Mouse (Mus musculus) neural tube, embryonic 15.5 days (tissue): ENCODE results near the gene Ankdd1a. TPM values are rescaled to one million over a fixed set of nuclear protein-coding genes. Genes with fewer than 3 reads are reported as not detected.

ENCODE experiments used
- ATAC-seq: fragments of 200-750 bp; cut with Nextera tagmentation; 2 replicates; pipeline ENCODE4 v1.8.0; 2017; ENCODE audit warnings: mild to moderate bottlenecking, moderate TSS enrichment, moderate library complexity; ENCODE audit not compliant: low FRiP score
- H3K27ac ChIP-seq: fragments of 300-500 bp; sonication (generic); replicated peaks from 2 replicates; pipeline ENCODE4 v1.5.1; 2015; ENCODE audit warnings: mild to moderate bottlenecking, inconsistent platforms
- H3K27me3 ChIP-seq: fragments of 300-500 bp; sonication (generic); replicated peaks from 2 replicates; pipeline ENCODE4 v1.6.1; 2015; ENCODE audit warnings: inconsistent platforms
- H3K36me3 ChIP-seq: fragments of 300-500 bp; sonication (generic); 2 replicates; pipeline ENCODE4 v1.6.1; 2015; ENCODE audit warnings: inconsistent platforms
- H3K4me1 ChIP-seq: fragments of 300-500 bp; sonication (generic); 2 replicates; pipeline ENCODE4 v1.6.1; 2015; ENCODE audit warnings: inconsistent platforms
- H3K4me2 ChIP-seq: fragments of 300-500 bp; sonication (generic); 2 replicates; pipeline ENCODE4 v1.6.1; 2015; ENCODE audit warnings: inconsistent platforms, mild to moderate bottlenecking, moderate library complexity
- H3K4me3 ChIP-seq: fragments of 300-500 bp; sonication (generic); replicated peaks from 2 replicates; pipeline ENCODE4 v1.5.1; 2015; ENCODE audit warnings: mild to moderate bottlenecking, inconsistent platforms
- H3K9ac ChIP-seq: fragments of 300-500 bp; sonication (generic); replicated peaks from 2 replicates; pipeline ENCODE4 v1.6.1; 2015; ENCODE audit warnings: mild to moderate bottlenecking, inconsistent platforms
- H3K9me3 ChIP-seq: fragments of 300-500 bp; sonication (generic); replicated peaks from 2 replicates; pipeline ENCODE4 v1.6.1; 2016; ENCODE audit warnings: inconsistent platforms
- WGBS: fragments of 180-500 bp; shearing (Covaris S2); methylation state at CpG from one replicate; pipeline ENCODE4 v1.1.7; 2015; ENCODE audit warnings: mixed read lengths; 5-methylcytosine and 5-hydroxymethylcytosine counted together
- polyA plus RNA-seq: library from polyadenylated mRNA; unstranded; fragments of >200 nt; fragmentation: Nextera tagmentation; extraction: Ambion mirVana; gene quantifications from 2 replicates; pipeline ENCODE4 v1.2.1, GENCODE M21; 2015

The Ankdd1a gene
- polyA plus RNA-seq, 1 experiment from 2014 or later, result 1.2 TPM

GRCm38 (mm10) chr9:65552711-65553110 is 32.7 kb upstream of the Ankdd1a start:
- 100% methylated on average over 2 of the region's 2 CpGs for WGBS
- no peak for ATAC-seq
- no peaks in the 10 kb centered on the region for H3K27me3 ChIP-seq
- no peaks in the 10 kb centered on the region for H3K9me3 ChIP-seq
- H3K4me1 ChIP-seq, result peaks cover 25% of the 10 kb centered on the region
- H3K4me3 ChIP-seq, result no peak overlapping the region
- 0 out of 2 replicates have a peak, but pooled peaks cover 4% of the 10 kb centered on the region for H3K36me3 ChIP-seq
- no peak overlapping the region for H3K9ac ChIP-seq
- H3K27ac ChIP-seq, result no peak overlapping the region
- no peak overlapping the region for H3K4me2 ChIP-seq

GRCm38 (mm10) chr9:65552141-65552540 is 32.1 kb upstream of the Ankdd1a start:
- Histone ChIP-seq H3K4me2 (no peak overlapping the region), H3K9me3 (no peaks in the 10 kb centered on the region), H3K36me3 (0 out of 2 replicates have a peak, but pooled peaks cover 4% of the 10 kb centered on the region), H3K27ac (no peak overlapping the region), H3K9ac (no peak overlapping the region), H3K4me3 (no peak overlapping the region), H3K27me3 (no peaks in the 10 kb centered on the region), H3K4me1 (peaks cover 26% of the 10 kb centered on the region)
- 90% methylated on average over 5 of the region's 5 CpGs for WGBS
- ATAC-seq, result no peak

- Histone ChIP-seq H3K4me2 (no peak overlapping the region), H3K36me3 (no peaks in the 10 kb centered on the region), H3K9me3 (no peaks in the 10 kb centered on the region), H3K4me1 (peaks cover 27% of the 10 kb centered on the region), H3K27ac (0 out of 2 replicates have a peak overlapping the region, but pooled peaks have one; percentile 37), H3K4me3 (no peak overlapping the region), H3K27me3 (no peaks in the 10 kb centered on the region), H3K9ac (no peak overlapping the region)
- 34% methylated on average over 5 of the region's 5 CpGs for WGBS
- ATAC-seq, result no peak
These were observed 31.0 kb upstream of the Ankdd1a start for GRCm38 (mm10) chr9:65551035-65551434.

- Histone ChIP-seq H3K9me3 (no peaks in the 10 kb centered on the region), H3K9ac (no peak overlapping the region), H3K36me3 (no peaks in the 10 kb centered on the region), H3K4me1 (peaks cover 31% of the 10 kb centered on the region), H3K4me3 (no peak overlapping the region), H3K4me2 (no peak overlapping the region), H3K27ac (0 out of 2 replicates have a peak overlapping the region, but pooled peaks have one; percentile 37), H3K27me3 (no peaks in the 10 kb centered on the region)
- 29% methylated on average over 7 of the region's 7 CpGs for WGBS
- ATAC-seq, result no peak
These were observed 30.3 kb upstream of the Ankdd1a start for GRCm38 (mm10) chr9:65550079-65550831.

- 88% methylated on average over 5 of the region's 5 CpGs for WGBS
- no peak overlapping the region for H3K4me2 ChIP-seq
- no peak overlapping the region for H3K4me3 ChIP-seq
- no peaks in the 10 kb centered on the region for H3K9me3 ChIP-seq
- H3K36me3 ChIP-seq, result no peaks in the 10 kb centered on the region
- peaks cover 26% of the 10 kb centered on the region for H3K4me1 ChIP-seq
- H3K27ac ChIP-seq, result no peak overlapping the region
- no peak overlapping the region for H3K9ac ChIP-seq
- no peak for ATAC-seq
- H3K27me3 ChIP-seq, result no peaks in the 10 kb centered on the region
These were observed 29.6 kb upstream of the Ankdd1a start for GRCm38 (mm10) chr9:65549643-65550042.

GRCm38 (mm10) chr9:65549139-65549538 is 29.1 kb upstream of the Ankdd1a start:
- Histone ChIP-seq H3K4me2 (no peak overlapping the region), H3K9ac (no peak overlapping the region), H3K27me3 (no peaks in the 10 kb centered on the region), H3K36me3 (no peaks in the 10 kb centered on the region), H3K9me3 (no peaks in the 10 kb centered on the region), H3K27ac (no peak overlapping the region), H3K4me3 (no peak overlapping the region), H3K4me1 (peaks cover 25% of the 10 kb centered on the region; the same call in 1 of the 2 replicates)
- ATAC-seq, result no peak
- WGBS, result 76% methylated on average over 3 of the region's 3 CpGs

GRCm38 (mm10) chr9:65548311-65548710 is 28.3 kb upstream of the Ankdd1a start:
- ATAC-seq, result no peak
- Histone ChIP-seq H3K4me1 (peaks cover 25% of the 10 kb centered on the region; the same call in 1 of the 2 replicates), H3K9me3 (no peaks in the 10 kb centered on the region), H3K36me3 (no peaks in the 10 kb centered on the region), H3K4me3 (no peak overlapping the region), H3K27ac (no peak overlapping the region), H3K27me3 (no peaks in the 10 kb centered on the region), H3K4me2 (no peak overlapping the region), H3K9ac (no peak overlapping the region)
- 32% methylated on average over 8 of the region's 8 CpGs for WGBS

GRCm38 (mm10) chr9:65547844-65548243 is 27.9 kb upstream of the Ankdd1a start:
- Histone ChIP-seq H3K27me3 (no peaks in the 10 kb centered on the region), H3K4me2 (no peak overlapping the region), H3K9ac (no peak overlapping the region), H3K36me3 (no peaks in the 10 kb centered on the region), H3K4me1 (peaks cover 25% of the 10 kb centered on the region; the same call in 1 of the 2 replicates), H3K9me3 (no peaks in the 10 kb centered on the region), H3K27ac (no peak overlapping the region), H3K4me3 (no peak overlapping the region)
- ATAC-seq, result no peak
- 48% methylated on average over 4 of the region's 4 CpGs for WGBS

- H3K4me2 ChIP-seq, result no peak overlapping the region
- no peak for ATAC-seq
- H3K27me3 ChIP-seq, result no peaks in the 10 kb centered on the region
- H3K4me3 ChIP-seq, result no peak overlapping the region
- no peak overlapping the region for H3K9ac ChIP-seq
- no peaks in the 10 kb centered on the region for H3K36me3 ChIP-seq
- H3K9me3 ChIP-seq, result no peaks in the 10 kb centered on the region
- H3K4me1 ChIP-seq, result peaks cover 25% of the 10 kb centered on the region; the same call in 1 of the 2 replicates
- 89% methylated on average over 5 of the region's 5 CpGs for WGBS
- no peak overlapping the region for H3K27ac ChIP-seq
These were observed 27.1 kb upstream of the Ankdd1a start for GRCm38 (mm10) chr9:65547111-65547510.

GRCm38 (mm10) chr9:65546413-65546695 is 26.4 kb upstream of the Ankdd1a start:
- 58% methylated on average over 4 of the region's 4 CpGs for WGBS

GRCm38 (mm10) chr9:65545635-65546412 is 25.8 kb upstream of the Ankdd1a start:
- no peaks in the 10 kb centered on the region for H3K27me3 ChIP-seq
- H3K4me3 ChIP-seq, result no peak overlapping the region
- H3K36me3 ChIP-seq, result no peaks in the 10 kb centered on the region
- no peak overlapping the region for H3K27ac ChIP-seq
- no peak overlapping the region for H3K9ac ChIP-seq
- 72% methylated on average over 10 of the region's 10 CpGs for WGBS
- H3K4me2 ChIP-seq, result no peak overlapping the region
- ATAC-seq, result no peak
- H3K9me3 ChIP-seq, result no peaks in the 10 kb centered on the region
- peaks cover 21% of the 10 kb centered on the region; the same call in 1 of the 2 replicates for H3K4me1 ChIP-seq

More at GRCm38 (mm10) chr9:65546413-65546695, 26.4 kb upstream of the Ankdd1a start:
- ATAC-seq, result no peak
- Histone ChIP-seq H3K27me3 (no peaks in the 10 kb centered on the region), H3K27ac (no peak overlapping the region), H3K9ac (no peak overlapping the region), H3K9me3 (no peaks in the 10 kb centered on the region), H3K4me1 (peaks cover 25% of the 10 kb centered on the region; the same call in 1 of the 2 replicates), H3K36me3 (no peaks in the 10 kb centered on the region), H3K4me3 (no peak overlapping the region), H3K4me2 (no peak overlapping the region)

GRCm38 (mm10) chr9:65542111-65542524 is 22.1 kb upstream of the Ankdd1a start:
- Histone ChIP-seq H3K27me3 (no peaks in the 10 kb centered on the region), H3K4me1 (0 out of 2 replicates have a peak, but pooled peaks cover 5% of the 10 kb centered on the region), H3K27ac (0 out of 2 replicates have a peak overlapping the region, but pooled peaks have one; percentile 41), H3K4me3 (no peak overlapping the region), H3K36me3 (no peaks in the 10 kb centered on the region), H3K9ac (no peak overlapping the region), H3K4me2 (no peak overlapping the region), H3K9me3 (no peaks in the 10 kb centered on the region)
- WGBS, result 85% methylated on average over 7 of the region's 7 CpGs
- ATAC-seq, result no peak
